Mouse (Mus musculus) gastrocnemius, postnatal 10 days (tissue): ENCODE measurements around the gene 1600014C10Rik. TPM values are rescaled to one million over a fixed set of nuclear protein-coding genes. Genes with fewer than 3 reads are reported as not detected.

Experiments used
- DNase-seq: peaks from one replicate; pipeline ENCODE4 v3.0.0; 2021; ENCODE audit warnings: mixed read lengths
- total RNA-seq, 2 experiments: library from RNA; stranded (reverse); gene quantifications; 2 replicates each; pipeline ENCODE4 v1.2.3; 2021

1600014C10Rik gene
- total RNA-seq, 2 experiments from 2014 or later, result 15.1 to 15.8 TPM

- no peak for DNase-seq
Observed at GRCm38 (mm10) chr7:38214473-38215214, 31.6 kb downstream of the 1600014C10Rik start.

- no peak for DNase-seq
Observed at GRCm38 (mm10) chr7:38215281-38215680, 32.3 kb downstream of the 1600014C10Rik start.

- no peak for DNase-seq
Observed at GRCm38 (mm10) chr7:38215697-38216096, 32.7 kb downstream of the 1600014C10Rik start.

- DNase-seq, result peak; percentile 84
Observed at GRCm38 (mm10) chr7:38217417-38218171, 34.6 kb downstream of the 1600014C10Rik start.

GRCm38 (mm10) chr7:38218631-38219367 is 35.8 kb downstream of the 1600014C10Rik start:
- DNase-seq, result no peak

- DNase-seq, result no peak
Observed at GRCm38 (mm10) chr7:38219526-38219925, 36.5 kb downstream of the 1600014C10Rik start.

GRCm38 (mm10) chr7:38220866-38221265 is 37.8 kb downstream of the 1600014C10Rik start:
- no peak for DNase-seq

- no peak for DNase-seq
Observed at GRCm38 (mm10) chr7:38224577-38225369, 41.8 kb downstream of the 1600014C10Rik start.

- no peak for DNase-seq
Observed at GRCm38 (mm10) chr7:38226226-38226625, 43.2 kb downstream of the 1600014C10Rik start.

- peak; percentile 91 for DNase-seq
Observed at GRCm38 (mm10) chr7:38227181-38227899, 44.3 kb downstream of the 1600014C10Rik start.

- peak; percentile 96 for DNase-seq
Observed at GRCm38 (mm10) chr7:38227900-38228298, 44.9 kb downstream of the 1600014C10Rik start, which contains the start of gene Plekhf1. TSS of gene Plekhf1 (minus strand) at chr7:38228016.

GRCm38 (mm10) chr7:38228329-38228728 is 45.3 kb downstream of the 1600014C10Rik start:
- DNase-seq, result no peak

- DNase-seq, result no peak
Observed at GRCm38 (mm10) chr7:38230285-38230684, 47.3 kb downstream of the 1600014C10Rik start.

GRCm38 (mm10) chr7:38236400-38237105 is 53.5 kb downstream of the 1600014C10Rik start:
- DNase-seq, result no peak

- no peak for DNase-seq
Observed at GRCm38 (mm10) chr7:38237140-38237539, 54.1 kb downstream of the 1600014C10Rik start.

- DNase-seq, result no peak
Observed at GRCm38 (mm10) chr7:38242417-38242816, 59.4 kb downstream of the 1600014C10Rik start.
